In the genomic region with DNA sequence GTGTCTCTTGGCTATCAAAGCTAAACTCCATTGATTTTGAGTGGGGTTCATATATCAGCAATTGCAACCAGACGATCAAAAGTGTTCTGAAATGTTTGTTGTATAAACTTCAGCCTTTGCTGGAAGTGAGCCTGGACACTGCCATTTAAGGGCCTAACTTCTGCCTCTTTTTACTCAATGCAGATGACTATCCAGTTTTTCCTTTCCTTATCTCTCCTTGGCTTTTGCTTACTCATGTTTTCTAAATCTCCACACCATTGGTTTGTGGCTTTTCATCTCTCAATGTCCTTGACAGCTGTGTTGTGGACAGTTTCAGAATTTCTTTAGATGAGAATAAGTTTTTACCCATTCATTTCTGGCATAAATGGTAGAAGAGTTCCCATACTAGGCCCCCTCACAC, we compare ENCODE assay signal across 26 mouse cellular contexts.
DNase-seq lines count a peak whose midpoint lies in the region; ATAC-seq and TF ChIP-seq lines count a peak whose summit lies in the region.
"Had no signal": no experiment of that assay in that cellular context is flagged by ENCODE, and none has a peak within 500 bp of the region (broad histone marks: within the 10 kb centered on the region; RNA-seq: fewer than 3 reads in every experiment).

No protein-coding gene starts in this region.

- H3K9me3 ChIP-seq in limb, embryonic 14.5 days (ENCODE audit: control insufficient read depth, low read length), result no peaks in the 10 kb centered on the region
- H3K9me3 ChIP-seq in limb, embryonic 10.5 days (replicated peaks), result no peaks in the 10 kb centered on the region
- no peaks in the 10 kb centered on the region for H3K9me3 ChIP-seq in intestine, embryonic 16.5 days (ENCODE audit: control insufficient read depth, low read length)
- H3K9me3 ChIP-seq: forebrain, embryonic 10.5 days; intestine, embryonic 15.5 days; liver, embryonic 13.5 days; neural tube, embryonic 15.5 days had no signal

- no peak overlapping the region for H3K27ac ChIP-seq in limb, embryonic 14.5 days (replicated peaks; ENCODE audit: low read depth, low read length)
- H3K27ac ChIP-seq in limb, embryonic 10.5 days, result no peak overlapping the region
- H3K27ac ChIP-seq in intestine, embryonic 16.5 days (ENCODE audit: low read length), result no peak overlapping the region
- H3K27ac ChIP-seq: forebrain, embryonic 10.5 days; intestine, embryonic 15.5 days; layer of hippocampus, adult 2 months; liver, embryonic 13.5 days; macrophage; neural tube, embryonic 15.5 days; stomach, postnatal 0 days had no signal

- DNase-seq in limb, embryonic 14.5 days (ENCODE audit: low spot score), result peak; percentile 14
- DNase-seq in limb, embryonic 10.5 days (ENCODE audit: low spot score), result no peak
- DNase-seq in lung, postnatal 36 days, result peak; percentile 13
- no peak for DNase-seq in lung, adult 18-20 months
- peak; percentile 17 for DNase-seq in adrenal gland, postnatal 10 days
- no peak for DNase-seq in kidney, postnatal 36 days
- DNase-seq: B cell, adult 2 months; cerebellum, adult 9-10 months; forebrain, postnatal 0 days; gastrocnemius, postnatal 14 days; heart, adult 11 months; kidney, adult 9 months; kidney, postnatal 14 days; liver, embryonic 13.5 days; thymus, adult 2 months had no signal

- H3K9ac ChIP-seq in limb, embryonic 14.5 days (ENCODE audit: low read depth, low read length, severe bottlenecking), result no peak overlapping the region
- no peak overlapping the region for H3K9ac ChIP-seq in intestine, embryonic 16.5 days (ENCODE audit: low read depth, low read length)
- H3K9ac ChIP-seq: forebrain, postnatal 0 days; intestine, embryonic 15.5 days; liver, embryonic 13.5 days; neural tube, embryonic 15.5 days had no signal

- no peaks in the 10 kb centered on the region for H3K4me1 ChIP-seq in limb, embryonic 14.5 days (ENCODE audit: control insufficient read depth, insufficient read depth, low read length)
- H3K4me1 ChIP-seq in limb, embryonic 10.5 days, result peaks cover 11% of the 10 kb centered on the region; the same call in 1 of the 2 replicates
- H3K4me1 ChIP-seq in intestine, embryonic 16.5 days (ENCODE audit: control insufficient read depth, insufficient read depth, low read length), result no peaks in the 10 kb centered on the region
- H3K4me1 ChIP-seq: intestine, embryonic 15.5 days; liver, embryonic 13.5 days; neural tube, embryonic 15.5 days had no signal

- no peaks in the 10 kb centered on the region for H3K27me3 ChIP-seq in limb, embryonic 14.5 days (ENCODE audit: control insufficient read depth, insufficient read depth, low read length)
- no peaks in the 10 kb centered on the region for H3K27me3 ChIP-seq in limb, embryonic 10.5 days (ENCODE audit: low read depth, poor library complexity, severe bottlenecking)
- H3K27me3 ChIP-seq in intestine, embryonic 16.5 days (replicated peaks; ENCODE audit: control insufficient read depth, insufficient read depth, low read length), result no peaks in the 10 kb centered on the region
- H3K27me3 ChIP-seq: intestine, embryonic 15.5 days; liver, embryonic 13.5 days; neural tube, embryonic 15.5 days had no signal

- ATAC-seq in limb, embryonic 14.5 days (ENCODE audit: low FRiP score, low read depth), result no peak
- ATAC-seq in intestine, embryonic 16.5 days, result no peak
- ATAC-seq: activated CD4-positive, CD25-positive, alpha-beta regulatory T cell, adult 4 months; forebrain, postnatal 0 days; hindbrain, embryonic 16.5 days; intestine, embryonic 15.5 days; midbrain, embryonic 16.5 days had no signal

- WGBS in limb, embryonic 14.5 days, result 65% methylated on average over 1 of the region's 1 CpGs
- WGBS in limb, embryonic 10.5 days, result 95% methylated on average over 1 of the region's 1 CpGs
- WGBS in intestine, embryonic 16.5 days, result 51% methylated on average over 1 of the region's 1 CpGs

- H3K4me3 ChIP-seq in limb, embryonic 14.5 days (replicated peaks; ENCODE audit: low read length), result no peak overlapping the region
- no peak overlapping the region for H3K4me3 ChIP-seq in limb, embryonic 10.5 days
- H3K4me3 ChIP-seq in intestine, embryonic 16.5 days (ENCODE audit: low read length), result no peak overlapping the region
- H3K4me3 ChIP-seq: forebrain, embryonic 10.5 days; intestine, embryonic 15.5 days; layer of hippocampus, adult 2 months; liver, embryonic 13.5 days; neural tube, embryonic 15.5 days had no signal

- no peak overlapping the region for H3K4me2 ChIP-seq in limb, embryonic 14.5 days (replicated peaks; ENCODE audit: low read depth, low read length, severe bottlenecking)
- no peak overlapping the region for H3K4me2 ChIP-seq in intestine, embryonic 16.5 days (ENCODE audit: low read depth, low read length)
- H3K4me2 ChIP-seq: heart, embryonic 11.5 days; intestine, embryonic 15.5 days; liver, embryonic 13.5 days; neural tube, embryonic 15.5 days had no signal

- H3K36me3 ChIP-seq in limb, embryonic 14.5 days (ENCODE audit: control insufficient read depth, insufficient read depth, low read length), result no peaks in the 10 kb centered on the region
- H3K36me3 ChIP-seq in limb, embryonic 10.5 days, result no peaks in the 10 kb centered on the region
- no peaks in the 10 kb centered on the region for H3K36me3 ChIP-seq in intestine, embryonic 16.5 days (ENCODE audit: control insufficient read depth, insufficient read depth, low read length)
- H3K36me3 ChIP-seq: forebrain, embryonic 10.5 days; intestine, embryonic 15.5 days; liver, embryonic 13.5 days; neural tube, embryonic 15.5 days had no signal

- no peak for TF ChIP-seq POLR2A in limb, embryonic 14.5 days (IDR thresholded peaks at IDR 0.05; ENCODE audit: borderline replicate concordance, extremely low read depth, insufficient read depth, insufficient read length)

Comparison
In these comparisons a context has a peak if more than half of its experiments do, and no peak if none do; other contexts are left out.
1. DNase-seq: peak in limb, embryonic 14.5 days (single experiment), lung, postnatal 36 days (single experiment) and adrenal gland, postnatal 10 days (single experiment); none in limb, embryonic 10.5 days (single experiment), lung, adult 18-20 months (0 of 2) and kidney, postnatal 36 days (0 of 2).